In the genomic region with DNA sequence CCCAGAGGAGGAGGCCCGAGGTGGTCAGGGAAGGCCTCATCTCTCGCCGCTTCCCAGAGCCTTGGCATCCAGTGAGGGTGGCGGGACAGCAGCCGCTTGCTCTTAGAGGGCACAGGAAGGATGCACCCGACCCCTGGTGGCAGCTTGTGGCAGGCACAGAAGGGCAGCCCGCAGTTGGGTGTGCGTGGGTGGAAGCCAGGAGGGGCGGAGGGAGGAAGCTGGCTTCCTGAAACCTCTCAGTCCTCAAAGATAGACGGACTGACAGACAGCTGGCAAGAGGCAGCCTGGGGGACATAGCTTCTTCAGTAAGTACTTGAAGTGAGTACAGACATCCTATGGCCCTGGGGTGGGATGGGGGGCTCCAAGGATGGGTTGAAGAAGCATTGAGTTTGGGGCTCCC, we compare ENCODE assay signal across 8 mouse cellular contexts. TPM values are rescaled to one million over a fixed set of nuclear protein-coding genes. Genes with fewer than 3 reads are reported as not detected.
DNase-seq lines count a peak whose midpoint lies in the region; ATAC-seq and TF ChIP-seq lines count a peak whose summit lies in the region.

Ptpn7 (plus strand) TSS at position 228 of the 400 bp plus-strand sequence.

- no peak within 1 kb of the TSS for H3K4me3 ChIP-seq in neural tube, embryonic 11.5 days (ENCODE audit: low read depth, low read length)
- peak within 1 kb of the TSS; percentile 38 for H3K4me3 ChIP-seq in liver, embryonic 12.5 days
- no peak within 1 kb of the TSS for H3K4me3 ChIP-seq in olfactory bulb, adult 2 months (ENCODE audit: insufficient read depth, low read depth, low read length)

- H3K9ac ChIP-seq in neural tube, embryonic 11.5 days (ENCODE audit: low read length), result no peak within 1 kb of the TSS
- H3K9ac ChIP-seq in liver, embryonic 12.5 days, result peak within 1 kb of the TSS; percentile 58

- no peak within 1 kb of the TSS for H3K4me2 ChIP-seq in neural tube, embryonic 11.5 days (ENCODE audit: low read depth)
- peak within 1 kb of the TSS; percentile 66 for H3K4me2 ChIP-seq in liver, embryonic 12.5 days

- ATAC-seq in neural tube, embryonic 11.5 days (ENCODE audit: insufficient read depth, low FRiP score, low TSS enrichment), result no peak
- ATAC-seq in activated CD4-positive, CD25-positive, alpha-beta regulatory T cell, adult 4 months, result peak; percentile 62
- peak; percentile 77 for ATAC-seq in liver, embryonic 12.5 days

- 39% methylated on average over 10 of the region's 10 CpGs for WGBS in neural tube, embryonic 11.5 days
- 3% methylated on average over 10 of the region's 10 CpGs for WGBS in liver, embryonic 12.5 days (ENCODE audit: insufficient replicate concordance)
- 22% methylated on average over 10 of the region's 10 CpGs for WGBS in olfactory bulb, adult 2 months

- no peak within 1 kb of the TSS for H3K27ac ChIP-seq in neural tube, embryonic 11.5 days (ENCODE audit: low read depth, low read length)
- peak within 1 kb of the TSS; percentile 72 for H3K27ac ChIP-seq in liver, embryonic 12.5 days
- no peak within 1 kb of the TSS for H3K27ac ChIP-seq in olfactory bulb, adult 2 months (ENCODE audit: insufficient read depth, low read depth, low read length)

- peak; percentile 35 for DNase-seq in neural tube, embryonic 11.5 days (ENCODE audit: low spot score)
- no peak for DNase-seq in neural tube, embryonic 10.5 days (ENCODE audit: extremely low spot score, low spot score)
- peak; percentile 55 to 71 for DNase-seq in cerebellum, postnatal 4 days (ENCODE audit: low spot score in 2 of 2)
- DNase-seq in heart, postnatal 25 days (ENCODE audit: low spot score), result peak; percentile 46
- DNase-seq in yolk sac, embryonic 10.5 days (ENCODE audit: low spot score), result no peak

- no peak for TF ChIP-seq POLR2A in olfactory bulb, adult 2 months (IDR thresholded peaks at IDR 0.05; ENCODE audit: insufficient read depth, low read depth, low read length)

- H3K27me3 ChIP-seq in neural tube, embryonic 11.5 days (ENCODE audit: control insufficient read depth, insufficient read depth, low read length), result no peaks in the 10 kb centered on the region
- H3K27me3 ChIP-seq in liver, embryonic 12.5 days (replicated peaks), result peaks cover 23% of the 10 kb centered on the region

- no peaks in the 10 kb centered on the region for H3K36me3 ChIP-seq in neural tube, embryonic 11.5 days (ENCODE audit: control insufficient read depth, insufficient read depth, low read length)
- H3K36me3 ChIP-seq in liver, embryonic 12.5 days, result peaks cover 9% of the 10 kb centered on the region

- no peaks in the 10 kb centered on the region for H3K4me1 ChIP-seq in neural tube, embryonic 11.5 days (ENCODE audit: control insufficient read depth, insufficient read depth, low read length)
- peaks cover 78% of the 10 kb centered on the region for H3K4me1 ChIP-seq in liver, embryonic 12.5 days
- H3K4me1 ChIP-seq in olfactory bulb, adult 2 months (ENCODE audit: control insufficient read depth, insufficient read depth, low read length), result peaks cover 46% of the 10 kb centered on the region

- H3K9me3 ChIP-seq in neural tube, embryonic 11.5 days (ENCODE audit: control insufficient read depth, low read length), result no peaks in the 10 kb centered on the region
- H3K9me3 ChIP-seq in liver, embryonic 12.5 days (replicated peaks), result no peaks in the 10 kb centered on the region

- TF ChIP-seq CTCF in olfactory bulb, adult 2 months (IDR thresholded peaks at IDR 0.05; ENCODE audit: insufficient read depth, low read depth, low read length), result peak; percentile 64; the same call in 1 of the 2 replicates

- intact Hi-C loops in heart, postnatal 25 days (cut with DNase I), result no loop called here

RNA-seq across cellular contexts. Expression of gene Ptpn7, which starts in this region (rescaled TPM):
- polyA plus RNA-seq in neural tube, embryonic 11.5 days (2014; fragmentation: Nextera tagmentation; extraction: Ambion mirVana), result 1.6 and 1.7 TPM in 2 replicates
- 100 to 1,000 TPM; 155 to 193 TPM for polyA plus RNA-seq in activated CD4-positive, CD25-positive, alpha-beta regulatory T cell, adult 4 months (2017; shearing (Covaris generic))
- total RNA-seq in heart, postnatal 25 days (2021), result under 1 TPM; 0.44 to 0.50 TPM
- polyA plus RNA-seq in liver, embryonic 12.5 days (2016; fragmentation: Nextera tagmentation; extraction: Ambion mirVana), result 24.7 and 25.9 TPM in 2 replicates
- not detected in 2 replicates for polyA plus RNA-seq in olfactory bulb, adult 2 months (2012; ENCODE audit: insufficient read depth, insufficient read length, low replicate concordance, missing spikeins)

Comparison
In these comparisons a context has a peak if more than half of its experiments do, and no peak if none do; other contexts are left out.
1. DNase-seq: peak in neural tube, embryonic 11.5 days (single experiment) and cerebellum, postnatal 4 days (2 of 2); none in neural tube, embryonic 10.5 days (single experiment) and yolk sac, embryonic 10.5 days (single experiment).
2. Peak in DNase-seq in heart, postnatal 25 days; RNA of the gene not detected or under 1 TPM.